Mouse (Mus musculus) heart, embryonic 10.5 days (tissue): ENCODE data around the gene Cd63. TPM values are rescaled to one million over a fixed set of nuclear protein-coding genes. Genes with fewer than 3 reads are reported as not detected.

Source experiments
- DNase-seq: peaks from one replicate; pipeline ENCODE4 v3.0.0-alpha.2; 2017; ENCODE audit warnings: low spot score
- H3K27ac ChIP-seq: fragments of 300-500 bp; sonication (generic); 2 replicates; pipeline ENCODE4 v1.5.1; 2016; ENCODE audit warnings: mild to moderate bottlenecking
- H3K27me3 ChIP-seq: fragments of 300-500 bp; sonication (generic); 2 replicates; pipeline ENCODE4 v1.6.1; 2016; ENCODE audit warnings: mild to moderate bottlenecking; ENCODE audit not compliant: poor library complexity, insufficient read depth, severe bottlenecking
- H3K36me3 ChIP-seq: fragments of 300-500 bp; sonication (generic); 2 replicates; pipeline ENCODE4 v1.6.1; 2016; ENCODE audit warnings: mild to moderate bottlenecking, moderate library complexity
- H3K4me1 ChIP-seq: fragments of 300-500 bp; sonication (generic); 2 replicates; pipeline ENCODE4 v1.6.1; 2016; ENCODE audit warnings: mild to moderate bottlenecking
- H3K4me3 ChIP-seq: fragments of 300-500 bp; sonication (generic); 2 replicates; pipeline ENCODE4 v1.5.1; 2016; ENCODE audit warnings: mild to moderate bottlenecking, moderate library complexity
- H3K9me3 ChIP-seq: fragments of 300-500 bp; sonication (generic); 2 replicates; pipeline ENCODE4 v1.6.1; 2016; ENCODE audit warnings: mild to moderate bottlenecking, moderate library complexity
- WGBS: fragments of 180-500 bp; shearing (Covaris S2); methylation state at CpG from one replicate; pipeline ENCODE4 v1.1.7; 2016; 5-methylcytosine and 5-hydroxymethylcytosine counted together
- polyA plus RNA-seq: library from polyadenylated mRNA; unstranded; fragments of >200 nt; fragmentation: Nextera tagmentation; extraction: Ambion mirVana; gene quantifications from 2 replicates; pipeline ENCODE4 v1.2.1, GENCODE M21; 2016

Cd63 gene
- polyA plus RNA-seq, 1 experiment from 2014 or later = 322 TPM

DNA sequence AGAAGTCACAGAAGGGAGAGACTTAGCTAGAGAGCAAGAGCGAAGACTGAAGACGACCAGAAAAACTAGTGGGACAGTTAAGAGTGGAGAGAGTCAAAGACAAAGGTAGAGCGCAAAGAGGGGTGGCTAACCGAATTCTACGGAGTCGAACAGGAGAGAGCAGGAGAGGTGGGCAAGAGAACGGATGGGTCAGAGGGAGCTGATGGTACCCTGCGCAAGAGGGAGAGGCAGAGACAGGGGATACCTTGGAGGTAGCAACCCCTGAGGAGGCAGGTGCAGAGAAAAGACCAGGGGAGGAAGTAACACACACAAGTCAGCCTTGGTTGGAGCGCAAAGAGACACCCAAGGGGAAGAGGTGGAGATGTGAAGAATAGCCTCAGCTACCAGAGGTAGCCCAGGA, 8.5 kb upstream of the Cd63 start:
- no peak for DNase-seq
- H3K9me3 ChIP-seq = no peaks in the 10 kb centered on the region
- peaks cover 22% of the 10 kb centered on the region for H3K27me3 ChIP-seq
- under 1% methylated on average over 9 of the region's 9 CpGs for WGBS
- H3K27ac ChIP-seq = peak overlapping the region; percentile 90
- H3K4me1 ChIP-seq = peaks cover 49% of the 10 kb centered on the region
- H3K36me3 ChIP-seq = peaks cover 7% of the 10 kb centered on the region; the same call in 1 of the 2 replicates
- peak overlapping the region; percentile 72 for H3K4me3 ChIP-seq

DNA sequence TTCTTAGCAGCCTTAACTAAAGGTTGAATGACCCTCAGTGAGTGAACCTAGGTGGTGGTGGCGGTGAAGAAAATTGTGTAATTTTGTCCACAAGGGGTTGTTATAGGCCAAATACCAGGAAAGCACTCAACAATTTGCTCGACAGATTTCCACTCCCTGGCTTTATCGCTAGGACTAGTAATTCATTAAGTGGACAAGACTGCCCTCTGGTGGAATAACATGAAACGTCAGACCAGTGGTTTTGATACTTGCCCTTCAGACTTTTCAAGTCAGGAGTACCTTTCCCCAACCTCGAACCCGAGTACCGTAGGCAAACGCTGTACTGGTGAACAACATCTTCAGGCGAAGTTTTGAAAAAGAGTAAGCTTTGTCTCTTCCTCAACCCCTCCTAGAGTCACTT, 5.4 kb upstream of the Cd63 start:
- under 1% methylated on average over 9 of the region's 9 CpGs for WGBS
- no peak overlapping the region for H3K27ac ChIP-seq
- no peaks in the 10 kb centered on the region for H3K9me3 ChIP-seq
- H3K36me3 ChIP-seq = no peaks in the 10 kb centered on the region
- DNase-seq = no peak
- H3K27me3 ChIP-seq = peaks cover 27% of the 10 kb centered on the region
- peaks cover 22% of the 10 kb centered on the region; the same call in 1 of the 2 replicates for H3K4me1 ChIP-seq
- peak overlapping the region; percentile 42 for H3K4me3 ChIP-seq

- no peak for DNase-seq
- peak overlapping the region; percentile 42 for H3K4me3 ChIP-seq
Measured at GRCm38 (mm10) chr10:128895952-128896693, 4.7 kb upstream of the Cd63 start.

DNA sequence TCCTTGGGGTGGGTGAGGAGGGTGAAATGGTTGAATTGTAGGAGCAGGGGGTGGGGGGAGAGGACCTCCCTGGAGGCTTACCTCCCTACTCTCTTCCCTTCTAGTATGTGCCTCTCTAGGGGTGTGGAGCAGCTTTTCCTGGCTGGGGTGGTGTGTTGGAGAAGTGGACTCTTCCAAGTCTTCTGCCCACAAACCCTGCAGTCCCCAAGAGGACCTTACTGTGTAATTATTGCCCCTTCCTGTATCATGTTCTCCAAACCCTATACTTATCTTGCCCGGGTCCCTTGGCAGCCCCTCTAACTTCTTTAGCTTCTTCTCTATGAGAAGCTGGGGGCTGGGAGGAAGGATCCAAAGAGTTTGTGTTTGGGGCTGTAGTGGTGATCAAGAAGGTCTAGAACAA, 4.0 kb upstream of the Cd63 start:
- Histone ChIP-seq H3K27ac (no peak overlapping the region), H3K4me3 (no peak overlapping the region), H3K36me3 (no peaks in the 10 kb centered on the region), H3K9me3 (no peaks in the 10 kb centered on the region), H3K4me1 (peaks cover 16% of the 10 kb centered on the region; the same call in 1 of the 2 replicates), H3K27me3 (peaks cover 27% of the 10 kb centered on the region)
- no peak for DNase-seq
- 38% methylated on average over 1 of the region's 1 CpGs for WGBS

More at GRCm38 (mm10) chr10:128895952-128896693, 4.7 kb upstream of the Cd63 start:
- Histone ChIP-seq H3K27ac (0 out of 2 replicates have a peak overlapping the region, but pooled peaks have one; percentile 36), H3K9me3 (no peaks in the 10 kb centered on the region), H3K4me1 (peaks cover 16% of the 10 kb centered on the region; the same call in 1 of the 2 replicates), H3K27me3 (peaks cover 27% of the 10 kb centered on the region), H3K36me3 (no peaks in the 10 kb centered on the region)
- WGBS = 3% methylated on average over 17 of the region's 17 CpGs

DNA sequence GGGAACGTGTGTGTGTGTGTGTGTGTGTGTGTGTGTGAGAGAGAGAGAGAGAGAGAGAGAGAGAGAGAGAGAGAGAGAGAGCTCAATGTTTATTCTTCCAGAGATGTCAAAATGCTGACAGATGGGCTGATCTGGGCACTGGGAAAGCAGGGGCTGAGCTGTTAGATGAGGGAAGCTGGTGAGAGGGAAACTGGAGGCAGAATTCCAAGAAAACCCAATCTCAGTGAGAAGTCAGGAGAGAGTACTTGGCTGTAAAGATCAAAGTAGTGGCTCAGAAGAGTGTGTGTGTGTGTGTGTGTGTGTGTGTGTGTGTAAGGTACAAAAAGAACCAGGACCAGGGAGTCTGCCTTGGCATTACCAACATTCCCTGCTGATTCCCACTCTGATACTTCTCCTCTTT, 3.3 kb upstream of the Cd63 start:
- no peak for DNase-seq
- Histone ChIP-seq H3K9me3 (no peaks in the 10 kb centered on the region), H3K27me3 (peaks cover 27% of the 10 kb centered on the region), H3K36me3 (no peaks in the 10 kb centered on the region), H3K4me1 (peaks cover 14% of the 10 kb centered on the region; the same call in 1 of the 2 replicates), H3K4me3 (no peak overlapping the region), H3K27ac (no peak overlapping the region)
- WGBS = 30% methylated on average over 1 of the region's 1 CpGs

DNA sequence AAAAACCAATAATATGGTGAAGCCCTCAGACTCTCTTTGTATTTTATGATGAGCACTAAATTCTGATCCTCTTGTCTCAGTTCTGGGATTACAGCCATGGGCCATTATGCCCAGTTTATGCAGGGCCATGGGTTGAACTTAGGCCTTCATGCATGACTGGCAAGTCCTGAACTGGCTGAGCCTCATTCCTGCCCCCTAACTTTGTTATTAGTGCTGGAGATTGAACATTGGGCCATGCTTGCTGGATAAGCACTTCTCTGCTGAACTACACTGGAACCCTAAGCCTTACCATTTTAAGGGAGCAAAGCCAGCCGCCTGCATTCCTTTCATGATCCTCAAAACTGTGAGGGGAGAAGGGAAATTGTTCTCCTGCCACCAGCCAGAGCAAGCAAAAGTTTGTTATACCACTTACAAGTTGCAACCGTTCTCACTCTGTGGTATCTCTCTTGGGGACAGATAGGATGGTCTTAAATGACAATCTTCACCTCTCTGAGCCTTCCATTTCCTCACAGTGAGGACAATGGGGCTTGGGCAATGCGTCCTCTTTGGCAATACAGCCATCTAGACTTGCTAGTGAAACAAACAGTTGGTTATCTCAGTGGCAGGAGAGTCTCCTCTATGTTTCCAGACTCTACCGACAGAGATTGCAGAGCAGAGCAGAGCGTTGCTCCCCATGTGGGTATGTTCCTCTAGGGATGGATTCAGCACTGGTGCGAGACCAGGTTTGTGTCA, 864 bp upstream of the Cd63 start:
- H3K27ac ChIP-seq = no peak overlapping the region
- peaks cover 21% of the 10 kb centered on the region for H3K27me3 ChIP-seq
- peaks cover 12% of the 10 kb centered on the region; the same call in 1 of the 2 replicates for H3K4me1 ChIP-seq
- no peak overlapping the region for H3K4me3 ChIP-seq
- H3K9me3 ChIP-seq = no peaks in the 10 kb centered on the region
- H3K36me3 ChIP-seq = no peaks in the 10 kb centered on the region
- DNase-seq = no peak
- 54% methylated on average over 6 of the region's 6 CpGs for WGBS

- Histone ChIP-seq H3K4me1 (no peaks in the 10 kb centered on the region; the same call in 1 of the 2 replicates), H3K9me3 (no peaks in the 10 kb centered on the region), H3K4me3 (no peak overlapping the region), H3K27ac (no peak overlapping the region), H3K36me3 (no peaks in the 10 kb centered on the region), H3K27me3 (peaks cover 13% of the 10 kb centered on the region)
- 74% methylated on average over 1 of the region's 1 CpGs for WGBS
- DNase-seq = no peak
Measured at GRCm38 (mm10) chr10:128901409-128901808, 620 bp downstream of the Cd63 start.

GRCm38 (mm10) chr10:128902409-128902988, 1.7 kb downstream of the Cd63 start:
- H3K9me3 ChIP-seq = no peaks in the 10 kb centered on the region
- no peak overlapping the region for H3K4me3 ChIP-seq
- no peak overlapping the region for H3K27ac ChIP-seq
- no peaks in the 10 kb centered on the region for H3K4me1 ChIP-seq
- peaks cover 2% of the 10 kb centered on the region; the same call in 1 of the 2 replicates for H3K27me3 ChIP-seq
- DNase-seq = no peak
- whole genome bisulfite sequencing = 78% methylated on average over 3 of the region's 3 CpGs
- no peaks in the 10 kb centered on the region for H3K36me3 ChIP-seq

GRCm38 (mm10) chr10:128904812-128905211, 4.0 kb downstream of the Cd63 start:
- DNase-seq = no peak
- H3K27me3 ChIP-seq = 0 out of 2 replicates have a peak, but pooled peaks cover 5% of the 10 kb centered on the region
- H3K27ac ChIP-seq = no peak overlapping the region
- WGBS = 69% methylated on average over 5 of the region's 5 CpGs
- no peak overlapping the region for H3K4me3 ChIP-seq
- H3K4me1 ChIP-seq = peaks cover 8% of the 10 kb centered on the region
- H3K36me3 ChIP-seq = no peaks in the 10 kb centered on the region
- no peaks in the 10 kb centered on the region for H3K9me3 ChIP-seq

DNA sequence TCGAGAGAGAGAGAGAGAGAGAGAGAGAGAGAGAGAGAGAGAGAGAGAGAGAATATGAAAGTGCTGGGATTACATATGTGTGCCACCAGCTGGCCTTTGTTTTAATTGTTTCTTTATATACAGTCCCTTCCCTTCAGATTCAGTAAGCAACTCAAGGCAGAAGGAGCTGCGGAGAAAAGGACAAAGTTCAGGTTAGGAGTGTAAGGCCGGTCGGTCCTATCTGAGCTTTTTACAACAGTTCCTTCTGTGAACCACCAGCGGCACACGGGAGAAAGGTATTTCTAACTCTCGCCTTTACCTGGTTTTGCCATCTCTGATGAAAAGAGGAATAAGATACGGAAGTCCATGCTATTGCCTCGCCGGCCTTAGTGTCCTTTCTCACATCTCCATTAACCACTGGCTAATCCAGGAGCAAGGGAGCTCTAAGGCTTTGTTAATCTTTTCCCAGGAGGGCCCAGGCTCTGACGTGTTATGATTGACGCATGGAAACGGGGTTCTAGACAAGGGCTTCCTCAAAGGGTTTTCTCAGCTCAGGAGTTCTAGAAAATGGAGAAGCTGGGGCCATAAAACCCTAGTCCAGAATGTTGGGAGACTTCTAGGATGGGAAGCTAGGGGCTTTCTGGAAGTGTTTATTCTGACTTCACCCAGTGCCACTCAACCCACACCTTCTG, 8.1 kb downstream of the Cd63 start:
- Histone ChIP-seq H3K4me3 (peak overlapping the region; percentile 90), H3K4me1 (peaks cover 30% of the 10 kb centered on the region), H3K36me3 (peaks cover 29% of the 10 kb centered on the region), H3K27ac (peak overlapping the region; percentile 96), H3K9me3 (no peaks in the 10 kb centered on the region), H3K27me3 (0 out of 2 replicates have a peak, but pooled peaks cover 5% of the 10 kb centered on the region)
- no peak for DNase-seq
- 55% methylated on average over 13 of the region's 13 CpGs for WGBS

DNA sequence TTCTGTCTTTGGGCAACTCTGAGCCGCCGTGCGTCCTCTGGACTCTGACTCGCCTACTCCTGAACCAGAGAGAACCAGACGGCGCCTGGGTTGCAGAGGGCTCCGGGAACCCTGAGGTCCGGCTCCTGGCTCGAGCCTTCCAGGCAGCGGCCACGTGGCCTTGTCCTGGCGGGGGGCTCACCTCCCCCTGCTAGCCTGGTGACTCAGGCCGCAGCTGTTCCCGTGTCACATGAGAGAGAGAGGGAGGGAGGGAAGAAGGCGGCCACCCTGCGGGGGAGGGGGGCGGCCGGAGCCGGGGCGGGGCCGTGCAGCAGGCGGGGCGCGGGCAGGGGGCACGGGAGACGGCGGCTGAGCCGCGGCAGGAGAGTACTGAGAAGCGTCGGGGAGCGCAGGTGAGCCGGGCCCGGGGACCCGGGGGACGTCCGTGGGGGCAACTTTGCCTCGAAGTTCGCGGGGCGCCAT, 8.8 kb downstream of the Cd63 start:
- WGBS = under 1% methylated on average over 35 of the region's 41 CpGs
- peaks cover 36% of the 10 kb centered on the region for H3K36me3 ChIP-seq
- 0 out of 2 replicates have a peak, but pooled peaks cover 5% of the 10 kb centered on the region for H3K27me3 ChIP-seq
- H3K4me3 ChIP-seq = peak overlapping the region; percentile 90
- H3K9me3 ChIP-seq = no peaks in the 10 kb centered on the region
- peak overlapping the region; percentile 96 for H3K27ac ChIP-seq
- DNase-seq = peak; percentile 94
- H3K4me1 ChIP-seq = peaks cover 30% of the 10 kb centered on the region

DNA sequence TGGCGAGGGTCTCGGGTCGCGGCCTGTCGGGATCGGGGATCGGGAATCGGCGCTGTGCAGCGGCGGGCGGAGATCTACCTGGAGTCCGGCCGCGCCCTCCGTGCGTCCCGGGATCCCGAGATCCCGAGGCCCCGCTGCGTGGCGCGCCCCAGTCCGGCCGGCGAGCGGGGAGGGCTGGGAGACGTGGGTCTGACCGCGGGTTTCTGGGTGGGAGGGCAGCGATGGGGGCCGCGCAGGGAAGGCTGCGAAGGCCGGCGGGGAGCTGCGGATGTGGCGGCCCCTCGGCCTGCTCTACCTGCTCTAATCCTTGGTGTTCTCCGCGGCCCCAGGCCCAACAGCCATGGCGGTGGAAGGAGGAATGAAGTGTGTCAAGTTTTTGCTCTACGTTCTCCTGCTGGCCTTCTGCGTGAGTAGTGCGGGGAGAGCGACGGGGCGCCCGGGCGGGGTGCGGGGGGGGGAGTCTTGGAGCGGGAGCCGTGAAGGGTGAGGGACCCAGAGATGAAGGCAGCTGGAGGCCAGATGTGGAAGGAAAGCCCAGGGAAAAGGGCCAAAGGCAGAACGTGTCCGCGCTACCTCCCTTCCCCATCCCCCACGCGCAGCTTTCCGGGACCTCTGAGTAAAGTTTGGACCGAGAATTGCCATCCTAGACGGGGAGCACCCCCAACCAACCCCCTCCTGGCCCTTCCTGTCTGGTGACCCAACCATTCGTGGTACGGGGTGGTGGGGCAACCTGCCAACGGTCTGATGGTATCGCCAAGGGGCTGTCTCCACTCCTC, 9.5 kb downstream of the Cd63 start:
- 1% methylated on average over 65 of the region's 66 CpGs for WGBS
- Histone ChIP-seq H3K4me1 (peaks cover 30% of the 10 kb centered on the region), H3K27me3 (0 out of 2 replicates have a peak, but pooled peaks cover 5% of the 10 kb centered on the region), H3K36me3 (peaks cover 42% of the 10 kb centered on the region), H3K27ac (peak overlapping the region; percentile 96), H3K9me3 (no peaks in the 10 kb centered on the region), H3K4me3 (peak overlapping the region; percentile 90)
- DNase-seq = peak; percentile 79
